Mouse (Mus musculus): Measurements from ENCODE around the gene Tmeff1.
A peak's percentile ranks its signal among the peaks of the same experiment; 100 is the strongest.

The Tmeff1 gene

DNA sequence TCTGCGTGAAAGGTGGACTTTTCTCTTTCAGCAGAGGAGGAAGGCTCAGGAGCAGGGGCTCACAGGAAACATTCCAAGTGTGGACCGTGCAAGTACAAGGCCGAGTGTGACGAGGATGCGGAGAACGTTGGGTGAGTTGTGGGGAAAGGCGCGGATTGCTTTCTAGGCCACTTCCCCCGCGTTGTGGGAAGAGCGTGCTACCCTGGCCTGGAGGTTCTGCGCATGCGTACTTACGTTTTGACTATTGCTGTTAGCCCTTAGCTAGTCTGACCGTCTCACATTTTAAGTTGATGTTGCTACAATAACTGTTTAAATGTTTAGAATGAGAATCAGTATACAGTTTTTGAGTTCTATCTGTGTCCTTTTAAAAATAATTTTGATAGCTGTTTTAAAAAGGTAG lies 32.2 kb downstream of the Tmeff1 start:
- no peak for DNase-seq (ENCODE audit: extremely low read depth, insufficient read length, low spot score)

- no peak for DNase-seq (ENCODE audit: extremely low read depth, insufficient read length, low spot score)
Measured at GRCm38 (mm10) chr4:48620121-48620520, 35.1 kb downstream of the Tmeff1 start.

DNA sequence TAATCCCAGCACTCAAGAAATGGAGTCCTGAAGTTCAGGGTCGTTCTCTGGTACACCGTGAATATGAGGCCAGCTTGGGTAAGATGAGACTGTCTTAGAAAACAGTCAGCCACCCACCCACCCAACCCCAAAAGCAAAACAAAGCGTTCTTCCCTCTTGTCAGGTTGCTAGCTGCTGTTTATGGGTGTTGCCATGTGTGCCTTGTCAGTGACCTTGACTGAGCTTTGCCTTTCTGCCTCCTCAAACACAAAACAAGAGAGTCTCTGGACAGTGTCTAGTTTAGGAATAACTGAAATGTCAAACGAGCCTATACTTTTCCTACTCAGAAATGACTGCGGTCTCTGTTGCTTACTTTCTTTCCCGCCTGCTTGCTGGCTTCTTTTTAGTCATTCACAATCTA lies 37.3 kb downstream of the Tmeff1 start:
- no peak for DNase-seq (ENCODE audit: extremely low read depth, insufficient read length, low spot score)

DNA sequence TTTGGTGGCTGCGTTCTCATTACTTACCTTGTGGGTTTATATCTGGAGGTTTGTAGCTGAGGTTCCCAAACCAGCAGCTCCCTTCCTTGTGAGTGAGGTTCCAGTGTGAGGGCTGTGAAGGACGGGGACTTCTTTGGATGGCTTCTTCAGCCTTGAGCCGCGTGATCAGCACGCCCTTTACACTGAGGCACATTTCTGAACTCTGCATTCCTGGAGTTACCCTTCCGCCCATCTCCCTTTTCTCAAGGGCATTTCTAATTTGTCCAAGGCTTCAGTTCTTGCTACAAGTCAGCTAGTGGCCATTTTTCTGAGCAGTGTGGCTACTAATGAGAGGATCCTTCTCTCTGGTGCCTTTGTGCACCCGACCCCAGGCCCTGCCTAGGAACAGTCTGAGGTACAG lies 38.0 kb downstream of the Tmeff1 start:
- no peak for DNase-seq (ENCODE audit: extremely low read depth, insufficient read length, low spot score)

DNA sequence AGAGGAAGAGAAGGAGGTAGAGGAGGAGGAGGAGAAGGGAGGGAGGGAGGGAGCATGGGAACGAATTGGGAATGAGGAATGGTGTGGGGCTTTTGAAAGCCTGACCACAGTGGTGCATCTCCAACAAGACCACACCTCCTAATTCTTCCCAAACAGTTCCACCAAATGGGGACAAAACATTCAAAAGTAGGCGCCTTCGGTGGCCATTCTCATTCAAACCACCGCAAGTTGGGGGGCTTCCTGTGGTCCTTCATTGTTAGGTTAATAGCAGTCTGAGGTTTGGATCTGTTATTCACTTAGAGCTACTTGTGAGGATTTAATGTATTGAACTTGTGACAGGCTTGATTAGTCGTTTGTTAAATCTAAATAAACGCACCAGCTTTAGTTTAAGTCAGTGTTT lies 40.0 kb downstream of the Tmeff1 start:
- DNase-seq (ENCODE audit: extremely low read depth, insufficient read length, low spot score), result no peak

GRCm38 (mm10) chr4:48625836-48626235 lies 40.9 kb downstream of the Tmeff1 start:
- DNase-seq (ENCODE audit: extremely low read depth, insufficient read length, low spot score), result no peak

DNA sequence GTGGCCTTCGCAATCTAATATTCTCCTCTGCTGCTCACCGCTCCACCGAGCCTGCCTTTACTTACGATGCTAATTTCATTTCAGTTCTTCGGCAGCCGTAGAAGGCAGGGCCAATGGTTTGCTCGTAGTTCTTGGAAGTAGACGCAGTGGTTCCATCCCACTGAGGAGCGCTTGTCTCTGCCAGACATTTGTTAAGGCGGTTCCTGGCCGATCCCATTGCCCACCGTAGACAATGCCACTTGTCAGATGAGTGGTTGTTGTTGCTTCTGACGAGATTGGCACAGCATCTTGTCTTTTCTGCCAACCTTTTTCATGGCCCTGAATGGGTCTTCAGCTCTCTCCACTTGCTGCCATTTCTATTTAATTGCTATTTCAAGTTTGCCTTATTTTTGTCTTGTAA lies 44.5 kb downstream of the Tmeff1 start:
- no peak for DNase-seq (ENCODE audit: extremely low read depth, insufficient read length, low spot score)

- DNase-seq (ENCODE audit: extremely low read depth, insufficient read length, low spot score), result no peak
Measured at GRCm38 (mm10) chr4:48633529-48633928, 48.6 kb downstream of the Tmeff1 start.

DNA sequence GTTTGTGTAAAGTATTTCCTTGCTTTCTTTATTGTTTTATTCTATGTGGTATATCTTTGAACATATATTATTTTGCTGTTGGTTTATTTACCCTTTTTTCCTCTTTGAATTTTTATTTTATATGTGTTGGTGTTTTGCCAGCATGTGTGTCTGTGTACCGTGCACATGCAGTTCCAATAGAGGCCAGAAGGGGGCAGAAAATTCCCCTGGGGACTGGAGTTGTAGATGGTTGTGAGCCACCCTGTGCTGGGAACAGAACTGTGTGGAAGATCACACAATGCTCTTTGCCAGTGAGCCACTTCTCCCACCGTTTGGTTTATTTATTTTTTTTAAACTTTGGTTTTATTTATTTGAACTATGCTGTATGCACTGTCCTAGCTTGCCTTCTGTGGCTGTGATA lies 49.1 kb downstream of the Tmeff1 start:
- DNase-seq (ENCODE audit: extremely low read depth, insufficient read length, low spot score), result no peak

DNA sequence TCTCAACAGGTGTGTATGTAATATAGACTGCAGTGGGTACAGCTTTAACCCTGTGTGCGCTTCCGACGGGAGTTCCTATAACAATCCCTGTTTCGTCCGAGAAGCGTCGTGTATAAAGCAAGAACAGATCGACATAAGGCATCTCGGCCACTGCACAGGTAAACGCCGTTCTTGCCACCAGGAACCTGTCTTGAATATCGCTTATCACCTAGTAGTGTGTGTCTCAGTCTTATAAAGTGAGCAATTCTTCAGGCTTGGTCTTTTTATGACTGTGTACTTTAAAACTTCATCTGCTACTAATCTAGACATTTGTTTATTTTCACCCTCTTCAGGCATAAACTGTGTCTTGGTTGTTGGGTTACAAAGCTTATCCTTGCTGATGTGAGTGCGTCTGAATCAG lies 51.9 kb downstream of the Tmeff1 start:
- no peak for DNase-seq (ENCODE audit: extremely low read depth, insufficient read length, low spot score)

DNA sequence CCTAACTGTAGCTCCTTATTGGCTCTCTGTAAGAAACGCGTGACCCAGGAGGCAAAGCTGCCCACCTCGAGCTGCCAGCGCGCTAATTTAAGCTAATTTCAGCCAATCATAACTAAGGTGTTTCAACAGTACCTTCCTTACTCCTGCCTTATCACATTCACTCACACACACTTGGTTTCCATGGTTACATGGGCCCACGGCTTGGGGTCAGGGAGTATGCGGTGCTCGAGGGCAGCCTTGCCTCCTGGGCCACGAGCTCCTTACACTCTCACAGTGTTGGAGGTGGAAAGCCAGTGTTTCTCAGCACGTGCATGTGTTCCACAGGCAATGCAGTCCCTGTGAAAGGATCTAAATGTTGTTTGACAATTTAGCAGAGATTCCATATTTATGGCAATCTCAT lies 53.2 kb downstream of the Tmeff1 start:
- no peak for DNase-seq (ENCODE audit: extremely low read depth, insufficient read length, low spot score)

- DNase-seq (ENCODE audit: extremely low read depth, insufficient read length, low spot score), result no peak
Measured at GRCm38 (mm10) chr4:48639503-48639902, 54.5 kb downstream of the Tmeff1 start.

DNA sequence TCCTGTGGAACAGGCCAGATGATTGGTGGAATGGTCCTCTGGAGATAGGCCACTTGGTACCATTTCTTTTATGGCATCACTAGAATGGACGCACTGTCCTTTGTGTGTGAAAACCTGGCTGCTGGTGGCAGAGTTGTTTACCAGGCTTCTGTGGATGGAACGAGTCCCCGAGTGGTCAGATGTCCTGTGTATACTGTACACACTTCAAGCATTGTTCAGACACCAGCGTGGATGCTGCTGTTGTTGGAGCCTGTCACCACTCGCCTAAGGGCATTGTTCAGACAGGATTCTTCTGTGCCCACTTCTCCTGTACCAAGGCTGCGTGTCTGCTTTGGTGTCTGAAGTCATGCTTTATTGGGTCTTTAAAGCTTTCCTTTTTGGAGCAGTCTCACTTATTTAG lies 58.8 kb downstream of the Tmeff1 start:
- no peak for DNase-seq (ENCODE audit: extremely low read depth, insufficient read length, low spot score)

DNA sequence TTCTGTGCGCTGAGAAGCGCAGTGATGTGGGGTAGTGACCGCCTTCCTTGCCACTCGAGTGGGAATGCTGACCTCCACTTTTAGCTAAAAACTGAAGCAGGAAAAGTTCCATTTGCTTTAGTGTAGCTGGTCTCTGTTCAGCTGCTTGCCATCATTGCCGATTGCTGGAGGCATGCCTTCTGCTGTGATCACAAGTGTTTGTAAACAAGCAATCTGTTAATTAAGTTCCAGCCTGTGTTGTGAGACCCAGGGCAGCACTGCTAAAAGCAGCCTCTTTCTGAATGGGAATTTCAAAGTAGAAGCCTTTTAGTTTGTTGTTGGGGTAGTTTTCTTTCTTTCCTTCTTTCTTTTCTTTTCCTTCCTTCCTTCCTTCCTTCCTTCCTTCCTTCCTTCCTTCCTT lies 61.2 kb downstream of the Tmeff1 start:
- no peak for DNase-seq (ENCODE audit: extremely low read depth, insufficient read length, low spot score)

GRCm38 (mm10) chr4:48650617-48651360 lies 65.8 kb downstream of the Tmeff1 start:
- no peak for DNase-seq (ENCODE audit: extremely low read depth, insufficient read length, low spot score)

GRCm38 (mm10) chr4:48654118-48654517 lies 69.1 kb downstream of the Tmeff1 start:
- no peak for DNase-seq (ENCODE audit: extremely low read depth, insufficient read length, low spot score)

DNA sequence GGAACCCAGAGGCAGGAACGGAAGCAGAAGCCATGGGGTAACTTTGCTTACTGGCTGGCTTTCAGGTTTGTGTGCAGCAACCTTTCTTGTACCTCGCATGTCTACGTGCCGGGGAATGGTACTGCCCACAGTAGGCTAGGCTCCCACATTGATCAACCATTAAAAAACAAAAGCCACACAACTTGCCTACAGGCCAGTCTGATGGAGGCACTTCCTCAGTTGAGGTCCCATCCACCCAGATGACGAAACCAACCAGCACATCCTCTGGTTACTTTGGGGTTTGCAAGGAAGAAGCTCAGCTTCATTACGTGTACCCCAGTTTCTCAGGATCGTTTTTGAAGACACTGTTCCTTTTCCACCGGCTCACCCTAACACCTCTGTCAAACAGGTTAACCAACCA lies 71.6 kb downstream of the Tmeff1 start:
- no peak for DNase-seq (ENCODE audit: extremely low read depth, insufficient read length, low spot score)

- DNase-seq (ENCODE audit: extremely low read depth, insufficient read length, low spot score), result no peak
Measured at GRCm38 (mm10) chr4:48660144-48660543, 75.2 kb downstream of the Tmeff1 start.

DNA sequence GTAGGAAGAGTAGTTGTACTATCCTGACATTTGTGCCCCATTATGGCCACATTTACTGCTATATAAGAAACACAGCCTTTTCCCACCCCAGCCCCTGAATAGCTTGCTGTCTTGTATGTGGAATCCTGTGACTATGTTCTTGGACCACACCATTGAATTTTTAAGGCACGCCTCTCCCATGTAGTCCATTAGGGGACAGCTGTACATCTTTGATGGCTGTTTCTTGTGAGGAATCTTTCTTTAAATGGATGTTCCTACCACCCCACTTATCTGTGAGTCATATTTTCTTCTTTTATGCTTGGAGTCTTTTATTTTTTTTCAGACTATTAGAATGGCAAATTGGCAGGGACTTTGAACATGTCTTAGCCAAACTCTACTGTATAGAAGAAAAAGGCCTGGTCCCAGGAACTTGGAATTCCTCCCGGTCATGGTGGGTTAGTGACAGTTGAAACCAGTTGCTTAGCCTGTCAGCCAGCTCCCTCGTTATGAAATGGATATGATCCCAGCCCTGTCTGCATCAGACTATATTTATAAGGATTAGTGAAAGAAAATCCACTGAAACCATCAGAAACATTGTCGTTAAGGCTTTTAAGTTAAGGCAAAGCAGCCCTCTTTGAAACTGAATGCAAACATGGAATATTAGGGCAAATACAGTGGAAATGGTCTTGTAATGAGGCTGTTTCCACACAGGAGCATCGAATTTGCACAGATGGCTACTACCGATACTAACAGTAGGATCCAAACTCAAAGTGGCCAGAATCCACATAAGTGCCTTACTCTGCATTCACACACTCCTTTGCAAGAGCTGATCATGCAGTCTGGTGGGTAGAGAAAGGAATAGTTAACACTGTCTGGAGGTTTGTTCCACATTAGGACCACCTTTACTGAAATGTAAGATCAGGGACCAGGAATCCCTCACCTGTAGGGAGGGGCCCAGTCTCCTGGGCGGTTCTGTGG lies 75.9 kb downstream of the Tmeff1 start:
- DNase-seq (ENCODE audit: extremely low read depth, insufficient read length, low spot score), result no peak

GRCm38 (mm10) chr4:48663271-48663670 lies 78.3 kb downstream of the Tmeff1 start, which contains the start of gene Cavin4:
Cavin4 (plus strand) TSS chr4:48663514.
- DNase-seq (ENCODE audit: extremely low read depth, insufficient read length, low spot score), result peak; percentile 9

DNA sequence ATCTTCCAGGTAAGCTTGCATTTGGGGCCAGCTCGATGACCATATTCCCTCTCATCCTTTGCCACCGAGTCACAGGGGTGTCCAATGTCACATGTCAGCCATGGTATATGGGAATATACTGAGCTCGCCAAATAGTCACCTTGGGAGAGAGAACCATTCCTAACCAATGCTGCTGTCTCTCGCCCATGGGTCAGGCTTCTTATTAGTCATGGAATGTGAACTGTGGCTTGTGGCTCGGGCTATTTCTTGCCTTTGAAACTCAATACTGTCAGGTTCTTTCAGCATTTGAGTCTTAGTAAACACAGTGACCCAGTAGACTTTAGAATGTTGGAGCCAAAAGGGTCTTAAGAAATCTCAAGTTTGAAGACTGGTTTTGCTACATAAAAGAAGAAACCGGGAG lies 79.0 kb downstream of the Tmeff1 start:
- DNase-seq (ENCODE audit: extremely low read depth, insufficient read length, low spot score), result no peak

DNA sequence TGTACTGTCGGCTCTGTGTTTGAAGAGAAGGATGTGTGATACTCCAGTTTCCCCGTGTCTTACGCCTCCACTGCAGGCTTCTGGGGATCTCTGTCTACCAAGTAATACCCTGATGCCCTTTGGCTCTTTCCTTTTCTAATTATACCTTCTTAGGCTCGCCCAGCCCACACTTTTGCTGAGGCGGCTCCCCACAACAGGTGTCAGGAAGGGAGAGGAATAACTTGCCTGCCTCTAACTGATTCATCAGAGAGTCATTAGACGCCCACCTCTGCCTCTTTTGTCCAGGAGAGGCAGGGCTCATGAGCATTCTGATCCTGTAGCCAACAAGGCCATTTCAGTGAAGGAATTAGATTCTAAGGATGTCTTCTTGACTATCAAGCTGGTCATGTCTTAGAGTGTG lies 82.3 kb downstream of the Tmeff1 start:
- DNase-seq (ENCODE audit: extremely low read depth, insufficient read length, low spot score), result no peak

Data from 3134 (cell line).